Mouse (Mus musculus): Measurements from ENCODE around the gene Adtrp. TPM values are rescaled to one million over a fixed set of nuclear protein-coding genes. Genes with fewer than 3 reads are reported as not detected.
A peak's percentile ranks its signal among the peaks of the same experiment; 100 is the strongest.

The Adtrp gene
- total and polyA plus RNA-seq, 2 experiments from 2014 or later = 0.12 TPM; not detected in 1

DNA sequence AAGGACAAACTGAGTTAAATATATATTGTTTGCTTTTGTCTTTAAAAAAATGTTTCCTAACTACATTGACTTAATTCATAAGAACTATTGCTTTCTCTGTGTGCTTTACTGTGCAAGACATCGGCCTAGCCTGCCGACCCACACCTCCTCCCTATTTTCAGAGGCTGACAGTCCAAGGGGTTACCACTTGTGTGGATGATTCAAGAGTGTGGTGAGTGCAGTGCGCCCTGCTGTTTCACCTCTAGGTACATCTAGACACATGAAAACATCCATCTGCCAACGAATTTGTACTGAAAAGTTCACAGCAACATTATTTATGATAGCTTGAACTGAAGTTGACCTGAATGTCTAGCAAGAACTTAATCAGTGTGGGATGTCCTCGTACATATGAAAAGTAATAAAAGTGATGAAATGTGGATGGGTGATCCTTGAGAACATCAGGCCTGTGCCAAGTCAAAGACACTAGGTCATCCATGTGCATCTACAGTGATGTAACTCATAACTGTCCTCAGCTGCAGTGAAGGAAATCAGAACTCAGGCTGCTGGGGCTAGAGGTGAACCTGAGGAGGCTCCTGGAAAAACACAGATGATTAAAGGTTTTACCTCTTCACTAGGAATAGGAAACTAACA, 106.9 kb downstream of the Adtrp start:
- Histone ChIP-seq H3K9me3 (replicated peaks; ENCODE audit: control insufficient read depth, low read length) (no peaks in the 10 kb centered on the region), H3K9ac (replicated peaks; ENCODE audit: low read depth, low read length) (no peak overlapping the region), H3K27me3 (ENCODE audit: control insufficient read depth, insufficient read depth, low read length) (no peaks in the 10 kb centered on the region), H3K36me3 (replicated peaks; ENCODE audit: control insufficient read depth, insufficient read depth, low read length) (no peaks in the 10 kb centered on the region), H3K4me2 (ENCODE audit: low read depth, low read length) (no peak overlapping the region), H3K27ac (ENCODE audit: low read depth) (no peak overlapping the region), H3K4me1 (ENCODE audit: control insufficient read depth, insufficient read depth) (peaks cover 17% of the 10 kb centered on the region), H3K4me3 (ENCODE audit: low read depth, low read length) (no peak overlapping the region)
- WGBS = 65% methylated on average over 5 of the region's 5 CpGs
- DNase-seq (ENCODE audit: low spot score) = no peak
- TF ChIP-seq EP300 (IDR thresholded peaks at IDR 0.05; ENCODE audit: low read depth) (no peak), CTCF (IDR thresholded peaks at IDR 0.05; ENCODE audit: low read depth) (no peak)
- no peak for ATAC-seq (ENCODE audit: insufficient read depth, low read depth)

GRCm38 (mm10) chr13:41737628-41738309, 109.7 kb downstream of the Adtrp start:
- H3K27me3 ChIP-seq (ENCODE audit: control insufficient read depth, insufficient read depth, low read length) = no peaks in the 10 kb centered on the region
- no peak overlapping the region for H3K9ac ChIP-seq (replicated peaks; ENCODE audit: low read depth, low read length)
- no peak for TF ChIP-seq CTCF (IDR thresholded peaks at IDR 0.05; ENCODE audit: low read depth)
- no peak for TF ChIP-seq EP300 (IDR thresholded peaks at IDR 0.05; ENCODE audit: low read depth)
- WGBS = 30% methylated on average over 10 of the region's 10 CpGs
- H3K9me3 ChIP-seq (replicated peaks; ENCODE audit: control insufficient read depth, low read length) = no peaks in the 10 kb centered on the region
- peak; percentile 89 for ATAC-seq (ENCODE audit: insufficient read depth, low read depth)
- no peak overlapping the region for H3K4me3 ChIP-seq (ENCODE audit: low read depth, low read length)
- peak; percentile 69 for DNase-seq (ENCODE audit: low spot score)
- peaks cover 15% of the 10 kb centered on the region; the same call in 1 of the 2 replicates for H3K4me1 ChIP-seq (ENCODE audit: control insufficient read depth, insufficient read depth)
- H3K4me2 ChIP-seq (ENCODE audit: low read depth, low read length) = no peak overlapping the region
- H3K27ac ChIP-seq (ENCODE audit: low read depth) = peak overlapping the region; percentile 75
- no peaks in the 10 kb centered on the region for H3K36me3 ChIP-seq (replicated peaks; ENCODE audit: control insufficient read depth, insufficient read depth, low read length)

- Histone ChIP-seq H3K36me3 (replicated peaks; ENCODE audit: control insufficient read depth, insufficient read depth, low read length) (no peaks in the 10 kb centered on the region), H3K9me3 (replicated peaks; ENCODE audit: control insufficient read depth, low read length) (no peaks in the 10 kb centered on the region), H3K4me2 (ENCODE audit: low read depth, low read length) (no peak overlapping the region), H3K4me3 (ENCODE audit: low read depth, low read length) (no peak overlapping the region), H3K9ac (replicated peaks; ENCODE audit: low read depth, low read length) (no peak overlapping the region), H3K27me3 (ENCODE audit: control insufficient read depth, insufficient read depth, low read length) (no peaks in the 10 kb centered on the region), H3K27ac (ENCODE audit: low read depth) (peak overlapping the region; percentile 73), H3K4me1 (ENCODE audit: control insufficient read depth, insufficient read depth) (no peaks in the 10 kb centered on the region)
- TF ChIP-seq EP300 (IDR thresholded peaks at IDR 0.05; ENCODE audit: low read depth) (no peak), CTCF (IDR thresholded peaks at IDR 0.05; ENCODE audit: low read depth) (no peak)
- peak; percentile 91 for DNase-seq (ENCODE audit: low spot score)
- peak; percentile 93 for ATAC-seq (ENCODE audit: insufficient read depth, low read depth)
- 11% methylated on average over 8 of the region's 8 CpGs for WGBS
Measured at GRCm38 (mm10) chr13:41729660-41730059, 117.8 kb downstream of the Adtrp start.

DNA sequence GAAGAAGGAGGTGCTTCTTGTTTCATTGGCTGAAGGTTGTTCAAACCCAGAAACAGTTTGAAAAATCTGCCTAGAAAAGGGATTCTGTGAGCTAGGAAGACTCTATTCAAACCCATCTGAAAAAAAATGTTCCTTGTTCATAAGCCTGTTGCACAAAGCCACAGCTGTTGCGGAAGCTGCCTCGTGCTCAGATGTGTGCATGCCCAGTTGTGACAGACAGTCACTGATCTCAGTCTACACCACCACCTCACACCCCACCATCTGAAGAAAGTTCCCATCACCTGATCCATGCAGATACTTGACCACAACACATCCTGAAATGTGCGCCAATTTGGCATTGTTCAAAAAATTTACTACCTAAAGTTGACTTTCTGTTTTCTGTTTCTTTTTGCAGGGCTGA, 119.7 kb downstream of the Adtrp start:
- DNase-seq (ENCODE audit: low spot score) = no peak
- H3K9ac ChIP-seq (replicated peaks; ENCODE audit: low read depth, low read length) = no peak overlapping the region
- H3K27me3 ChIP-seq (ENCODE audit: control insufficient read depth, insufficient read depth, low read length) = no peaks in the 10 kb centered on the region
- TF ChIP-seq EP300 (IDR thresholded peaks at IDR 0.05; ENCODE audit: low read depth) (no peak), CTCF (IDR thresholded peaks at IDR 0.05; ENCODE audit: low read depth) (no peak)
- H3K36me3 ChIP-seq (replicated peaks; ENCODE audit: control insufficient read depth, insufficient read depth, low read length) = no peaks in the 10 kb centered on the region
- H3K27ac ChIP-seq (ENCODE audit: low read depth) = no peak overlapping the region
- no peak overlapping the region for H3K4me3 ChIP-seq (ENCODE audit: low read depth, low read length)
- H3K4me2 ChIP-seq (ENCODE audit: low read depth, low read length) = no peak overlapping the region
- no peaks in the 10 kb centered on the region for H3K4me1 ChIP-seq (ENCODE audit: control insufficient read depth, insufficient read depth)
- WGBS = 97% methylated on average over 3 of the region's 3 CpGs
- no peaks in the 10 kb centered on the region for H3K9me3 ChIP-seq (replicated peaks; ENCODE audit: control insufficient read depth, low read length)
- no peak for ATAC-seq (ENCODE audit: insufficient read depth, low read depth)

GRCm38 (mm10) chr13:41719331-41719730, 128.2 kb downstream of the Adtrp start:
- WGBS = 93% methylated on average over 16 of the region's 16 CpGs
- DNase-seq (ENCODE audit: low spot score) (no peak), ATAC-seq (ENCODE audit: insufficient read depth, low read depth) (no peak)
- H3K27me3 ChIP-seq (ENCODE audit: control insufficient read depth, insufficient read depth, low read length) = no peaks in the 10 kb centered on the region
- H3K9me3 ChIP-seq (replicated peaks; ENCODE audit: control insufficient read depth, low read length) = no peaks in the 10 kb centered on the region
- no peak overlapping the region for H3K4me3 ChIP-seq (ENCODE audit: low read depth, low read length)
- H3K36me3 ChIP-seq (replicated peaks; ENCODE audit: control insufficient read depth, insufficient read depth, low read length) = no peaks in the 10 kb centered on the region
- no peak for TF ChIP-seq CTCF (IDR thresholded peaks at IDR 0.05; ENCODE audit: low read depth)
- TF ChIP-seq EP300 (IDR thresholded peaks at IDR 0.05; ENCODE audit: low read depth) = no peak
- H3K4me2 ChIP-seq (ENCODE audit: low read depth, low read length) = no peak overlapping the region
- H3K9ac ChIP-seq (replicated peaks; ENCODE audit: low read depth, low read length) = no peak overlapping the region
- H3K4me1 ChIP-seq (ENCODE audit: control insufficient read depth, insufficient read depth) = no peaks in the 10 kb centered on the region
- no peak overlapping the region for H3K27ac ChIP-seq (ENCODE audit: low read depth)
